Mouse (Mus musculus) liver, postnatal 0 days (tissue): ENCODE results near the gene Cdh10. TPM values are rescaled to one million over a fixed set of nuclear protein-coding genes. Genes with fewer than 3 reads are reported as not detected.

Source experiments
- ATAC-seq: fragments of 200-750 bp; cut with Nextera tagmentation; 2 replicates; pipeline ENCODE4 v1.8.0; 2017; ENCODE audit warnings: mild to moderate bottlenecking, moderate library complexity
- DNase-seq: peaks from one replicate; pipeline ENCODE4 v3.0.0-alpha.2; 2016
- H3K27ac ChIP-seq: fragments of 300-500 bp; sonication (generic); 2 replicates; pipeline ENCODE4 v1.5.1; 2014; ENCODE audit warnings: antibody characterized with exemption, moderate library complexity, mild to moderate bottlenecking, low read depth
- H3K27me3 ChIP-seq: fragments of 300-500 bp; sonication (generic); 2 replicates; pipeline ENCODE4 v1.6.1; 2014; ENCODE audit warnings: low read length, control low read depth, mixed read lengths; ENCODE audit not compliant: insufficient read depth
- H3K36me3 ChIP-seq: fragments of 300-500 bp; sonication (generic); replicated peaks from 2 replicates; pipeline ENCODE4 v1.6.1; 2014; ENCODE audit warnings: mild to moderate bottlenecking, control low read depth, low read length, moderate library complexity, mixed read lengths; ENCODE audit not compliant: insufficient read depth
- H3K4me1 ChIP-seq: fragments of 300-500 bp; sonication (generic); 2 replicates; pipeline ENCODE4 v1.6.1; 2014; ENCODE audit warnings: antibody characterized with exemption, mild to moderate bottlenecking, control low read depth; ENCODE audit not compliant: insufficient read depth
- H3K4me2 ChIP-seq: fragments of 300-500 bp; sonication (generic); 2 replicates; pipeline ENCODE4 v1.6.1; 2014; ENCODE audit warnings: low read depth, mild to moderate bottlenecking, low read length, moderate library complexity, mixed read lengths
- H3K4me3 ChIP-seq: fragments of 300-500 bp; sonication (generic); 2 replicates; pipeline ENCODE4 v1.5.1; 2014; ENCODE audit warnings: low read depth, low read length
- H3K9ac ChIP-seq: fragments of 300-500 bp; sonication (generic); replicated peaks from 2 replicates; pipeline ENCODE4 v1.6.1; 2014; ENCODE audit warnings: mild to moderate bottlenecking, moderate library complexity
- H3K9me3 ChIP-seq: fragments of 300-500 bp; sonication (generic); 2 replicates; pipeline ENCODE4 v1.6.1; 2016; ENCODE audit warnings: mild to moderate bottlenecking, control low read depth, low read length, mixed read lengths
- CTCF ChIP-seq: sonication (generic); IDR thresholded peaks from 2 replicates; pipeline ENCODE4 v1.5.1; 2016; ENCODE audit warnings: antibody characterized with exemption, low read depth
- EP300 ChIP-seq: IDR thresholded peaks from 2 replicates; pipeline ENCODE4 v1.6.1; 2016; ENCODE audit warnings: antibody characterized with exemption, low read depth, mild to moderate bottlenecking
- WGBS: fragments of 180-500 bp; shearing (Covaris S2); extraction: QIAGEN DNeasy Blood & Tissue Kit; methylation state at CpG from one replicate; pipeline ENCODE4 v1.1.7; 2014; ENCODE audit not compliant: insufficient replicate concordance; 5-methylcytosine and 5-hydroxymethylcytosine counted together
- polyA plus RNA-seq: library from polyadenylated mRNA; unstranded; fragments of >200 nt; fragmentation: Nextera tagmentation; extraction: Ambion mirVana; gene quantifications from 2 replicates; pipeline ENCODE4 v1.2.1, GENCODE M21; 2015

The Cdh10 gene
- polyA plus RNA-seq, 1 experiment from 2014 or later, result not detected

DNA sequence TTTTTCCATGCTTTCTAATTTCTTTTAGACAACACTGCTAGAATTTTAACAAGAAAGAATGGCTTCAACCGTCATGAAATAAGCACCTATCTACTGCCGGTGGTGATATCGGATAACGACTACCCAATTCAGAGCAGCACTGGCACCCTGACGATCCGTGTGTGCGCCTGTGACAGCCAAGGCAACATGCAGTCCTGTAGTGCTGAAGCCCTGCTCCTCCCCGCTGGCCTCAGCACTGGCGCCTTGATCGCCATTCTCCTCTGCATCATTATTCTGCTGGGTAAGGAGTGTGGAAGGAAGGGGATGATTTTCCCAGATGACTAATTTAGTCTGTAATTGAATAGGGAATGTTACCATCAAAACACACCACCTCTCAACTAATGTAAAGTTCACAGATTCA, 192.1 kb downstream of the Cdh10 start:
- Histone ChIP-seq H3K9ac (no peak overlapping the region), H3K36me3 (no peaks in the 10 kb centered on the region), H3K4me2 (no peak overlapping the region), H3K9me3 (no peaks in the 10 kb centered on the region), H3K27me3 (no peaks in the 10 kb centered on the region), H3K4me3 (no peak overlapping the region), H3K4me1 (no peaks in the 10 kb centered on the region), H3K27ac (no peak overlapping the region)
- no peak for ATAC-seq
- no peak for DNase-seq
- TF ChIP-seq CTCF, result no peak
- TF ChIP-seq EP300, result no peak
- 81% methylated on average over 10 of the region's 10 CpGs for WGBS

DNA sequence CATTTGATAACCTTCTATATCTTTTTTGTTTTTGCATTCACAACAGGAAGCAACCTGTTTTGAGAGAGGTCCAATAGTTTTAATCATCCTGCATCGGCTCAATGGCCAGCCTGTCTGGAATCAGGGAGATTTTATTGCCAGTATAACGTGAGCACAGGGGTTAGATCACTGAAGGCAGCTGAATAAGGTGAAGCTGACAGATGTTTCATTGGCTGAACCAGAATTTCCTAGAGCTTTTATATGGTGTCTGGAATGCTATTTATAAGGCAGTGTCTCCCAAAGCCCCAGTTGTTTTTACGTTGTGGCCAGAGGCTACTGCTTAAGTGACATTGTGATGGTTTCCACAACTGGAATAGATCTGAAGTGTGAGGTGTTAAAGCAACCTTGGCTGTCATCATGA, 214.2 kb downstream of the Cdh10 start:
- Histone ChIP-seq H3K9ac (no peak overlapping the region), H3K36me3 (no peaks in the 10 kb centered on the region), H3K27ac (no peak overlapping the region), H3K4me3 (no peak overlapping the region), H3K27me3 (no peaks in the 10 kb centered on the region), H3K4me1 (no peaks in the 10 kb centered on the region), H3K9me3 (no peaks in the 10 kb centered on the region), H3K4me2 (no peak overlapping the region)
- DNase-seq, result no peak
- 68% methylated on average over 3 of the region's 3 CpGs for WGBS
- ATAC-seq, result no peak
- no peak for TF ChIP-seq CTCF
- no peak for TF ChIP-seq EP300

DNA sequence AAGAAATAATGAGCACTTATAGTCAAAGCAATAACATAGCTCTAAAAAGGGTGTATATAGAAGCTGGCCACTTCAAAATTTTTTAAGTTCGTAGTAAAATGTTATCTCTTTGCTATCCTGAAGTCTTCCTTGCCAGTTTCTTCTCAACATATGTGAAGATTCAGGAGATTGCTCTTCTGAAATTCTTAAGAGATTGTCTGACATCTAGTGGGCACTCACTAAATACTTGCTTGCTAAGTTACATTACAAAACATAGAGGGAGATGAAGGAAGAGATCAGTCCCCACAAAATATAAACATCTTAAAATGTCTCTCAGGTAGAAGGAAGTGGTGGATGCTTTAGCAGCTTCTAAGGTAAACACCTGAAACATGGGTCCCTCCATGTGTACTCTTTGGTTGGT, 221.3 kb downstream of the Cdh10 start:
- ATAC-seq, result no peak
- H3K4me1 ChIP-seq, result no peaks in the 10 kb centered on the region
- 57% methylated on average over 1 of the region's 1 CpGs for WGBS

More for the DNA sequence above, 221.3 kb downstream of the Cdh10 start:
- H3K4me2 ChIP-seq, result no peak overlapping the region
- no peaks in the 10 kb centered on the region for H3K36me3 ChIP-seq
- no peak overlapping the region for H3K4me3 ChIP-seq
- H3K27me3 ChIP-seq, result no peaks in the 10 kb centered on the region
- H3K9me3 ChIP-seq, result no peaks in the 10 kb centered on the region
- no peak overlapping the region for H3K9ac ChIP-seq
- TF ChIP-seq EP300, result no peak
- TF ChIP-seq CTCF, result no peak
- no peak overlapping the region for H3K27ac ChIP-seq
- DNase-seq, result no peak
